Mouse (Mus musculus) ES-E14 (cell line): Measurements from ENCODE around the gene Tpcn2.

ENCODE experiments used
- MAFK ChIP-seq: IDR thresholded peaks from 2 replicates; pipeline ENCODE4 v1.6.1; 2014; ENCODE audit warnings: mild to moderate bottlenecking, low read depth, low read length, inconsistent platforms; ENCODE audit not compliant: insufficient read depth
- ZC3H11A ChIP-seq: IDR thresholded peaks from 2 replicates; pipeline ENCODE4 v1.6.1; 2012; ENCODE audit warnings: low read depth, mild to moderate bottlenecking, inconsistent platforms, low read length, borderline replicate concordance

GRCm38 (mm10) chr7:145304153-145304552, 20.3 kb upstream of the Tpcn2 start:
- no peak for TF ChIP-seq ZC3H11A
- TF ChIP-seq MAFK: no peak
